Mouse (Mus musculus) forebrain, embryonic 13.5 days (tissue): Measurements from ENCODE around the gene Tmem132c. TPM values are rescaled to one million over a fixed set of nuclear protein-coding genes. Genes with fewer than 3 reads are reported as not detected.

Experiments
- ATAC-seq: fragments of 200-750 bp; cut with Nextera tagmentation; 2 replicates; pipeline ENCODE4 v1.8.0; 2017
- H3K27ac ChIP-seq: fragments of 300-500 bp; sonication (generic); 2 replicates; pipeline ENCODE4 v1.5.1; 2015; ENCODE audit warnings: inconsistent platforms, mild to moderate bottlenecking, moderate library complexity
- H3K27me3 ChIP-seq: fragments of 300-500 bp; sonication (generic); 2 replicates; pipeline ENCODE4 v1.6.1; 2015; ENCODE audit warnings: mild to moderate bottlenecking, inconsistent platforms
- H3K36me3 ChIP-seq: fragments of 300-500 bp; sonication (generic); 2 replicates; pipeline ENCODE4 v1.6.1; 2015; ENCODE audit warnings: mild to moderate bottlenecking, inconsistent platforms; ENCODE audit not compliant: poor library complexity, severe bottlenecking
- H3K4me1 ChIP-seq: fragments of 300-500 bp; sonication (generic); 2 replicates; pipeline ENCODE4 v1.6.1; 2015; ENCODE audit warnings: inconsistent platforms
- H3K4me2 ChIP-seq: fragments of 300-500 bp; sonication (generic); 2 replicates; pipeline ENCODE4 v1.6.1; 2015; ENCODE audit warnings: inconsistent platforms, mild to moderate bottlenecking, moderate library complexity
- H3K4me3 ChIP-seq: fragments of 300-500 bp; sonication (generic); 2 replicates; pipeline ENCODE4 v1.5.1; 2015; ENCODE audit warnings: mild to moderate bottlenecking, inconsistent platforms
- H3K9ac ChIP-seq: fragments of 300-500 bp; sonication (generic); 2 replicates; pipeline ENCODE4 v1.6.1; 2015; ENCODE audit warnings: mild to moderate bottlenecking, inconsistent platforms
- H3K9me3 ChIP-seq: fragments of 300-500 bp; sonication (generic); replicated peaks from 2 replicates; pipeline ENCODE4 v1.6.1; 2016; ENCODE audit warnings: inconsistent platforms
- WGBS: fragments of 180-500 bp; shearing (Covaris S2); methylation state at CpG from one replicate; pipeline ENCODE4 v1.1.7; 2015; 5-methylcytosine and 5-hydroxymethylcytosine counted together
- polyA plus RNA-seq: library from polyadenylated mRNA; unstranded; fragments of >200 nt; fragmentation: Nextera tagmentation; extraction: Ambion mirVana; gene quantifications from 2 replicates; pipeline ENCODE4 v1.2.1, GENCODE M21; 2015

Gene Tmem132c
- polyA plus RNA-seq, 1 experiment from 2014 or later: 6.0 TPM

DNA sequence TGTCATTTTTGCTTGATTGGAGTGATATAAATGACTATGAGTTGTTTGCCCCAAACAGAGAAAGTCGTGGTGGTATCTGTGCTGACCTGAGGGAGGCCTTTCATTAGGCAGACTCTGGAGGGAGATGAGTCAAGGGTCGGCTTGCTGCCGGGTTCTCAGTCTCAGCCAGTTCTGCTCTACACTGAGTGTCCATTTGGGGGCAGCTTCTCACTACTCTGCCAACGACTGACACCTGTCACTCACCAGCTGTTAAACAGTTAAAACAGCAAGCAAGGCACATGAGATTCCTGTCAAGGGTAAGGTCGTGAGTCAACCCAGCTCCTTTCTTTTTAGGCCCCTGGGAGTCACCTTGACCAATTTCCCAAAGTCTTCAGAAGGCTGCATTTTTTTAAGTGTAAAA lies 350.8 kb downstream of the Tmem132c start:
- H3K27me3 ChIP-seq: no peaks in the 10 kb centered on the region
- no peak overlapping the region for H3K9ac ChIP-seq
- H3K27ac ChIP-seq: no peak overlapping the region
- H3K9me3 ChIP-seq: no peaks in the 10 kb centered on the region
- H3K4me1 ChIP-seq: no peaks in the 10 kb centered on the region
- 71% methylated on average over 5 of the region's 5 CpGs for WGBS
- H3K4me3 ChIP-seq: no peak overlapping the region
- H3K36me3 ChIP-seq: peaks cover 57% of the 10 kb centered on the region
- H3K4me2 ChIP-seq: no peak overlapping the region
- ATAC-seq: no peak

DNA sequence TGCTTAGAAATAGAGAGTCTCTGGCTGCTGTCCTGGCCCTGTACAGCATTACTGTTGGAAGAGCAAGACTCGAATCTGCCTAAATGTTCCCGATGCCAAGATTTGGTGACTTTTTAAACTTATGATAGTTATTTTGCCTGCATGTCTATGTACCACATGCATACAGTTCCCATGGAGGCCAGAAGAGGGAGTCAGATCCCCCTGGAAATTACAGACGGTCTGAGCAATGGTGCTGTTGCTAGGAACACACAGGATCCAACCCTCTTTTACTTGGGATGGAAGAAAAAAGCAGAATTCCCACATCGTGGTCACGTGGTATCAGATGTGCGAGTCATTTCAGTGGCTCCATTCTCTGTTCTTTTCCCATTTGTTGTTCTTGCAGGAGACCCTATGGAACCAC lies 351.2 kb downstream of the Tmem132c start:
- H3K4me2 ChIP-seq: no peak overlapping the region
- H3K4me1 ChIP-seq: no peaks in the 10 kb centered on the region
- no peak overlapping the region for H3K9ac ChIP-seq
- ATAC-seq: no peak
- no peaks in the 10 kb centered on the region for H3K27me3 ChIP-seq
- H3K36me3 ChIP-seq: peaks cover 62% of the 10 kb centered on the region
- H3K27ac ChIP-seq: no peak overlapping the region
- no peak overlapping the region for H3K4me3 ChIP-seq
- 78% methylated on average over 6 of the region's 6 CpGs for WGBS
- H3K9me3 ChIP-seq: no peaks in the 10 kb centered on the region

GRCm38 (mm10) chr5:127595676-127596075 lies 354.1 kb downstream of the Tmem132c start:
- no peaks in the 10 kb centered on the region for H3K27me3 ChIP-seq
- peaks cover 86% of the 10 kb centered on the region for H3K36me3 ChIP-seq
- no peak overlapping the region for H3K27ac ChIP-seq
- H3K9me3 ChIP-seq: no peaks in the 10 kb centered on the region
- no peaks in the 10 kb centered on the region for H3K4me1 ChIP-seq
- no peak for ATAC-seq
- 91% methylated on average over 3 of the region's 3 CpGs for WGBS
- no peak overlapping the region for H3K4me2 ChIP-seq
- no peak overlapping the region for H3K9ac ChIP-seq
- no peak overlapping the region for H3K4me3 ChIP-seq

DNA sequence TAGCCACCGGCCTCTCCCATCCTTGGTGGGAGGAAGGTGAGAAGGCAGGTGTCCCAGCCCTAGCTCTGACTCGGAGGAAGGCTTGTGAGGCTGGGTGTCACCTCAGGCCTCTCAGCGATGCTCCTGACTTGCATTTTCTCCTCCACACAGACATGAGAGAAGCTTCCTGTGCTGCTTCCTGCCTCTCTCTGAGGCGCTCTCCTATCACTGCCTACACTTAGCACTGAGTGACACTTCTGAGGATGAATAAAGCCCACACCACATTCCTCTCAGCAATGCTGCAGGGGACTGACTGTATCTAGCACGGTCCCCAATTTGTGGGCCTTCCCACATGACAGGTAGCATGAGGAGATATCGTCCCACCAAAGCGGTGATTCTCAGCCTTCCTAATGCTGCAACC lies 355.3 kb downstream of the Tmem132c start:
- H3K4me3 ChIP-seq: no peak overlapping the region
- H3K4me1 ChIP-seq: no peaks in the 10 kb centered on the region
- H3K9ac ChIP-seq: no peak overlapping the region
- no peak overlapping the region for H3K4me2 ChIP-seq
- peaks cover 96% of the 10 kb centered on the region for H3K36me3 ChIP-seq
- no peaks in the 10 kb centered on the region for H3K27me3 ChIP-seq
- H3K27ac ChIP-seq: no peak overlapping the region
- no peak for ATAC-seq
- WGBS: 95% methylated on average over 7 of the region's 7 CpGs
- no peaks in the 10 kb centered on the region for H3K9me3 ChIP-seq

- H3K36me3 ChIP-seq: peaks cover 91% of the 10 kb centered on the region
- H3K27ac ChIP-seq: no peak overlapping the region
- no peak for ATAC-seq
- H3K4me3 ChIP-seq: no peak overlapping the region
- H3K4me1 ChIP-seq: no peaks in the 10 kb centered on the region
- H3K9ac ChIP-seq: no peak overlapping the region
- no peaks in the 10 kb centered on the region for H3K27me3 ChIP-seq
- H3K9me3 ChIP-seq: no peaks in the 10 kb centered on the region
- 97% methylated on average over 5 of the region's 5 CpGs for WGBS
- no peak overlapping the region for H3K4me2 ChIP-seq
Observed at GRCm38 (mm10) chr5:127602996-127603395, 361.4 kb downstream of the Tmem132c start.

DNA sequence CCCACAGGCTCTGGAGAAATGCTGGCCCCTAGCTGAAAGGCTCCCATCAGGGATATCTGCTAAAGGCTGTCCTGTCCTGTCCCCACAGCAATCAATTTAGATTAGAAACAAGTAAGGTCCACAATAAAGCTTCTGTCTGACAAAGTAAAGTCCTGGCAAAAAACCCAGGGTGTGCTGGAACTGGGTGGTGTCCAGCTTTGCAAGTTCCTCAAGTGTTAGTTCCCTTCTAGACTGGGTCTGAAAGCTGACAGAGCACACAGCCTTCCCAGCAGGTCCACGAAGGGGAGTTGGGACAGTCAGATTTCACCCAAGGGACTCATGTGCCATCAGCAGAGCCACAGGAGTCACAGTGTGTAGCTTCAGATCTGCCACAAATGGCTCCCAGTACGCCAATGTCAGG lies 365.9 kb downstream of the Tmem132c start:
- peaks cover 56% of the 10 kb centered on the region for H3K36me3 ChIP-seq
- no peak overlapping the region for H3K4me2 ChIP-seq
- H3K27me3 ChIP-seq: no peaks in the 10 kb centered on the region
- H3K27ac ChIP-seq: no peak overlapping the region
- ATAC-seq: no peak
- H3K9ac ChIP-seq: no peak overlapping the region
- no peaks in the 10 kb centered on the region for H3K9me3 ChIP-seq
- no peak overlapping the region for H3K4me3 ChIP-seq
- 88% methylated on average over 2 of the region's 2 CpGs for WGBS
- peaks cover 14% of the 10 kb centered on the region for H3K4me1 ChIP-seq

- Histone ChIP-seq H3K36me3 (peaks cover 38% of the 10 kb centered on the region), H3K9me3 (no peaks in the 10 kb centered on the region), H3K27ac (no peak overlapping the region), H3K4me3 (no peak overlapping the region), H3K4me1 (peaks cover 25% of the 10 kb centered on the region), H3K4me2 (no peak overlapping the region), H3K9ac (no peak overlapping the region), H3K27me3 (no peaks in the 10 kb centered on the region)
- no peak for ATAC-seq
- WGBS: 90% methylated on average over 7 of the region's 7 CpGs
Observed at GRCm38 (mm10) chr5:127609191-127609714, 367.6 kb downstream of the Tmem132c start.

DNA sequence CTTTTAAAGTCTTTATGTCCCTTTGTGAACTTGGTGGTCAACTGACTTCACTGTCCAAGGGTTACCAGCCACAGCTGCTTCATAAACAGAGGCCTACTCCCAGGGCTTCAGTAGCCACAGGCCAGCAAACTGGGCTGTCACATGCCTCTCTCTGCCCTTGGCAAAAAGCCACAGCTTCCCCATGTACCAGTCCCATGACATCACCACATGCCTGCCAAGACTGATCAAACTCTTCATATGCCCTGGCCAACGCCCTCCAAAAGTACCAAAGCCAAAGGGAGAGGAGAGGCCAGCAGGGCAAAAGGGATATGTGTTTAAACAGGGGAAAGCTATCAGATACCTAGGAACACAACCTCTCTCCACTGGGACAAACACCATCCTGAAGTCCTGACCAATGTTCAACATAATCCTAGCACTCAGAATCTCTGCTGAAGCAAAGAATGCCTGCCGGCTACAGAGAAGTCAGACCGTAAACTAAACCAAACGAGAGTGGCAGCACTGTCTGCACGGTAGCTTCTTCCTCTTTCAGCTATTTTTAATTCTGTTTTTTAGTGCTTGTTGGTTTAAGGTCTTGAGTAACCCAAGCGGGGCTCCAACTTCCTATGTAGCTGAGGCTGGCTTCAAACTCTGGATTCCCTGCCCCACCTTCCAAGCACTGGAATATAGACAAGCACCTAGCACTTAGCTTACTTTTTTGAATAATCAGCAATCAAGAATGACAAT lies 369.3 kb downstream of the Tmem132c start:
- WGBS: 84% methylated on average over 6 of the region's 6 CpGs
- Histone ChIP-seq H3K4me1 (peaks cover 42% of the 10 kb centered on the region), H3K4me2 (no peak overlapping the region), H3K9ac (no peak overlapping the region), H3K36me3 (peaks cover 25% of the 10 kb centered on the region), H3K27ac (no peak overlapping the region), H3K9me3 (no peaks in the 10 kb centered on the region), H3K4me3 (no peak overlapping the region), H3K27me3 (no peaks in the 10 kb centered on the region)
- no peak for ATAC-seq

DNA sequence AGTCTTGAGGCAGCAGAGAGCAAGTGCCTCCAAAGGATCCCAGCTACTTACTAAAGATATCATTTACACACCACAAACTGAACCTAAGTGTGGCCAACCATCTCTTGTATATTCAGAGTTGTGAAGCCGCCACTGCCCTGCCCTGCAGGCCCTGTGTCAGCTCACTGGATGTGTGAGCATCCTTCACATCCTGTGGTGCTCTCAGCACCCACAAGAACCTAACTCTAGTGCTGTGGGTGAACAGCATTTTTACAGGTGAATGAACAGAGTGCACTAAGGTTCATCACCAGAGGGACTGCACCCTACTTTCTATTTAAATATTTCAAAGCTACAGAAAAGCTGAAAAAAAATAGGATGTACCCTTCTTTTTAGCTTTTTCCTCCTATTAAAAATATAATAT lies 370.3 kb downstream of the Tmem132c start:
- H3K4me1 ChIP-seq: peaks cover 47% of the 10 kb centered on the region

GRCm38 (mm10) chr5:127612397-127612796 lies 370.8 kb downstream of the Tmem132c start:
- Histone ChIP-seq H3K27ac (no peak overlapping the region), H3K4me3 (no peak overlapping the region), H3K9ac (no peak overlapping the region), H3K27me3 (no peaks in the 10 kb centered on the region), H3K4me2 (no peak overlapping the region), H3K4me1 (peaks cover 47% of the 10 kb centered on the region), H3K36me3 (peaks cover 14% of the 10 kb centered on the region), H3K9me3 (no peaks in the 10 kb centered on the region)
- WGBS: 98% methylated on average over 6 of the region's 6 CpGs
- ATAC-seq: no peak

More for the DNA sequence above, 370.3 kb downstream of the Tmem132c start:
- no peak for ATAC-seq
- H3K9me3 ChIP-seq: no peaks in the 10 kb centered on the region
- 0 out of 2 replicates have a peak overlapping the region, but pooled peaks have one; percentile 34 for H3K9ac ChIP-seq
- whole genome bisulfite sequencing: 91% methylated on average over 1 of the region's 1 CpGs
- no peak overlapping the region for H3K4me2 ChIP-seq
- H3K27ac ChIP-seq: no peak overlapping the region
- peaks cover 19% of the 10 kb centered on the region for H3K36me3 ChIP-seq
- no peaks in the 10 kb centered on the region for H3K27me3 ChIP-seq
- no peak overlapping the region for H3K4me3 ChIP-seq
